Mouse (Mus musculus): ENCODE measurements at regions not wholly inside any gene's neighbourhood (a gene's known extent, or its start where the extent isn't known, plus 50 kb on each side); places are given as distances from the start of the nearest gene placed in this dataset.

DNA sequence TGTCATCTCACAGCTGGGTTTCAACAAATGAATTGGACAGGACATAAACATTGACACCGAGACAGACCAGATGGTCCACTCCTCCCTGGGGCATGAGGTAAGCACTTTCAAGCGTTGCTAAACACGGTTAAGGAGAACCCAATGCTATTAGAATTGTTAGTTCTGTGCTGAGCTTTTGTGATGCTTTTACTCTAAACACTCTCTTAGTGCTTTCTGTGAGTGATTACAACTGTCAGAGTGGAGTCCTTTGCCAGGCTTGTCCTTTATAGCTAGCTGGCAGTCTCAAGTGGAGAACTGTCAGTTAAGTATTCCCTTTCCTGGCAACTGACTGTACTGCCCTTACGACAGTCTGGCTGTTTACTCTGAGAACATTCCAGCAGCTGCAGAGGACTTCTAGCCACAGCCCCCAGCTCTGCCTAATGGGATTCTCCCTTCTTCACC is 95.6 kb upstream of the Ccng1 start:
- Histone ChIP-seq H3K9ac (no peak overlapping the region), H3K4me1 (no peaks in the 10 kb centered on the region), H3K4me3 (replicated peaks) (no peak overlapping the region), H3K27me3 (no peaks in the 10 kb centered on the region), H3K36me3 (replicated peaks) (no peaks in the 10 kb centered on the region), H3K9me3 (no peaks in the 10 kb centered on the region), H3K27ac (no peak overlapping the region), H3K4me2 (no peak overlapping the region)
- ATAC-seq (ENCODE audit: low FRiP score) = no peak
- WGBS = 57% methylated on average over 4 of the region's 4 CpGs

DNA sequence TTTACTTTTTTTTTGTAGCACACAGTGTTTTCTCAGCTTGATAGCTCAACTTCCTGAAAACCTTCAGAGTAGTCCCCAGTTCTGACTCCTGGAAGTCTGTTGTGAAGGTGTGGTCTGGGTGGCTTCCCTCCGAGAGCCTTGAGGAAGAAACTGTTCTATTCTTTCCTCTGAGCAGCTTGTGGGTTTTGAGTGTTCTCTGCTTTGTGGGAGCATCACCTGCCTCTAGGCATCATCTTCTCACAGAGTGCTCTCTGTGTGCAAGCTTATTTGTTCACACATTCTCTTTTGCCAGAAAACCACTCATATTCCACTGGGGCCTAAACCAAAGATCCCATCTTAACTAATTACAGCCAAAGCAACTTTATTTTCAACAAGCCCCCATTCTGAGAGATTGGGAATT is 91.5 kb upstream of the Ccng1 start:
- WGBS = 81% methylated on average over 1 of the region's 1 CpGs
- no peak overlapping the region for H3K9ac ChIP-seq

DNA sequence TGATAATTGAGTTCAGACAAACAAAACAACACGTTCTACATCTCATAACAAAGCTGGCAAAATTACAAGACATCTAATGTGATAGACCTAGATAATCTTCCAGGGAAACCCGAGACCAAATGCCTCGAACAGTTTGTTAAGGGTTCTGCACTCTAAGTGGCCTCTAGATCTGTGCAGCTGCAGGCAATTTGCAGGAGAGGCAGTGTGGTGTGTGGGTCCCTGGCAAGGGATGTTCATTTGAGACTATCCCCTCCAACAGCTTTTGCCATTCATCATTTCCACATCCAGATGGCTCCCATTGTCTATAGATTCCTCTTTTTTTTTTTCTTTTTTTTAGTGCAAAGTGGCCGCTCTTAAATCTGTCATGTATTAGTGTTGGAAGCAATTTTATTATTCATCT is 80.3 kb upstream of the Ccng1 start:
- no peaks in the 10 kb centered on the region for H3K27me3 ChIP-seq
- no peak overlapping the region for H3K9ac ChIP-seq
- H3K27ac ChIP-seq = no peak overlapping the region
- no peak overlapping the region for H3K4me3 ChIP-seq (replicated peaks)
- 66% methylated on average over 4 of the region's 4 CpGs for WGBS
- no peak overlapping the region for H3K4me2 ChIP-seq
- no peak for ATAC-seq (ENCODE audit: low FRiP score)
- no peaks in the 10 kb centered on the region for H3K36me3 ChIP-seq (replicated peaks)
- H3K4me1 ChIP-seq = no peaks in the 10 kb centered on the region
- H3K9me3 ChIP-seq = peaks cover 4% of the 10 kb centered on the region; the same call in 1 of the 2 replicates

More for the DNA sequence above, 91.5 kb upstream of the Ccng1 start:
- Histone ChIP-seq H3K4me2 (no peak overlapping the region), H3K27ac (no peak overlapping the region), H3K4me3 (replicated peaks) (no peak overlapping the region), H3K27me3 (no peaks in the 10 kb centered on the region), H3K4me1 (no peaks in the 10 kb centered on the region), H3K36me3 (replicated peaks) (no peaks in the 10 kb centered on the region), H3K9me3 (no peaks in the 10 kb centered on the region)
- ATAC-seq (ENCODE audit: low FRiP score) = no peak
